Mouse (Mus musculus): Measurements from ENCODE around the gene Rwdd4a.

GRCm38 (mm10) chr8:47573482-47573881, 40.0 kb downstream of the Rwdd4a start:
- TF ChIP-seq TBP (IDR thresholded peaks at IDR 0.05; ENCODE audit: low read depth, low read length) (no peak), CTCF (IDR thresholded peaks at IDR 0.05 in 2 of 3, conservative IDR thresholded peaks at IDR 0.05 in 1 of 3; ENCODE audit: control insufficient read depth in 1 of 3, insufficient read depth in 1 of 3, low read depth in 2 of 3, low read length in 3 of 3, poor library complexity in 1 of 3, severe bottlenecking in 1 of 3) (no peak), ZNF384 (IDR thresholded peaks at IDR 0.05; ENCODE audit: low read depth, low read length) (no peak), ETS1 (IDR thresholded peaks at IDR 0.05; ENCODE audit: low read depth, low read length) (no peak), EP300 (IDR thresholded peaks at IDR 0.05; ENCODE audit: low read depth in 1 of 2, low read length in 2 of 2) (no peak), POLR2A (IDR thresholded peaks at IDR 0.05; ENCODE audit: control insufficient read depth in 1 of 2, insufficient read depth in 1 of 2, low read depth in 1 of 2, low read length in 2 of 2, poor library complexity in 1 of 2) (no peak), BHLHE40 (IDR thresholded peaks at IDR 0.05; ENCODE audit: borderline replicate concordance, low read depth, low read length) (no peak), GATA1 (IDR thresholded peaks at IDR 0.05; ENCODE audit: low read depth, low read length) (no peak), E2F4 (IDR thresholded peaks at IDR 0.05; ENCODE audit: borderline replicate concordance, low read depth, low read length) (no peak), USF1 (IDR thresholded peaks at IDR 0.05; ENCODE audit: low read depth, low read length) (no peak), MAX (IDR thresholded peaks at IDR 0.05; ENCODE audit: low read length) (no peak), ZC3H11A (IDR thresholded peaks at IDR 0.05; ENCODE audit: low read depth, low read length) (no peak), MYB (IDR thresholded peaks at IDR 0.05; ENCODE audit: low read depth, low read length) (no peak), POLR2AphosphoS2 (IDR thresholded peaks at IDR 0.05; ENCODE audit: low read length) (no peak)

Data from MEL (cell line).